ENCODE assay signal across 8 mouse cellular contexts in genomic region chr1:60158411-60158810, GRCm38 (mm10). TPM values are rescaled to one million over a fixed set of nuclear protein-coding genes. Genes with fewer than 3 reads are reported as not detected.
A peak's percentile ranks its signal among the peaks of the same experiment; 100 is the strongest.
DNase-seq lines count a peak whose midpoint lies in the region; ATAC-seq and TF ChIP-seq lines count a peak whose summit lies in the region.

No protein-coding gene starts in this region.

- H3K4me2 ChIP-seq in liver, postnatal 0 days (ENCODE audit: low read depth, low read length): peak overlapping the region; percentile 32
- no peak overlapping the region for H3K4me2 ChIP-seq in liver, embryonic 12.5 days
- peak overlapping the region; percentile 14; the same call in 1 of the 2 replicates for H3K4me2 ChIP-seq in heart, embryonic 16.5 days (ENCODE audit: low read depth, low read length)
- no peak overlapping the region for H3K4me2 ChIP-seq in lung, postnatal 0 days (replicated peaks; ENCODE audit: low read depth, low read length)
- H3K4me2 ChIP-seq in hindbrain, embryonic 14.5 days (replicated peaks): no peak overlapping the region

- no peak overlapping the region for H3K4me3 ChIP-seq in liver, postnatal 0 days (ENCODE audit: low read depth, low read length)
- H3K4me3 ChIP-seq in liver, embryonic 12.5 days: no peak overlapping the region
- H3K4me3 ChIP-seq in brown adipose tissue, adult 24 weeks (ENCODE audit: insufficient read depth, low read depth, low read length): peak overlapping the region; percentile 45
- H3K4me3 ChIP-seq in heart, embryonic 16.5 days (ENCODE audit: low read length): no peak overlapping the region
- H3K4me3 ChIP-seq in lung, postnatal 0 days (ENCODE audit: low read depth, low read length): no peak overlapping the region
- no peak overlapping the region for H3K4me3 ChIP-seq in hindbrain, embryonic 14.5 days (replicated peaks; ENCODE audit: low read length)

- H3K27me3 ChIP-seq in liver, postnatal 0 days (ENCODE audit: insufficient read depth, low read length): no peaks in the 10 kb centered on the region
- no peaks in the 10 kb centered on the region for H3K27me3 ChIP-seq in liver, embryonic 12.5 days (replicated peaks)
- no peaks in the 10 kb centered on the region for H3K27me3 ChIP-seq in heart, embryonic 16.5 days (ENCODE audit: control insufficient read depth, insufficient read depth, low read length)
- no peaks in the 10 kb centered on the region for H3K27me3 ChIP-seq in lung, postnatal 0 days (replicated peaks; ENCODE audit: insufficient read depth, low read length)
- H3K27me3 ChIP-seq in hindbrain, embryonic 14.5 days (ENCODE audit: control insufficient read depth, insufficient read depth, low read length): no peaks in the 10 kb centered on the region

- no peak overlapping the region for H3K9ac ChIP-seq in liver, postnatal 0 days (replicated peaks)
- no peak overlapping the region for H3K9ac ChIP-seq in liver, embryonic 12.5 days
- H3K9ac ChIP-seq in heart, embryonic 16.5 days (ENCODE audit: low read length): no peak overlapping the region
- H3K9ac ChIP-seq in lung, postnatal 0 days (replicated peaks; ENCODE audit: low read depth): no peak overlapping the region
- H3K9ac ChIP-seq in hindbrain, embryonic 14.5 days: no peak overlapping the region

- DNase-seq in liver, postnatal 0 days: peak; percentile 29
- DNase-seq in MN1 (ENCODE audit: low spot score): peak; percentile 34
- DNase-seq in lung, postnatal 0 days (ENCODE audit: low spot score): peak; percentile 76
- peak; percentile 30 to 51 for DNase-seq in thymus, postnatal 10 days (ENCODE audit: low spot score in 2 of 2)
- no peak for DNase-seq in hindbrain, embryonic 14.5 days (ENCODE audit: low spot score)

- no peaks in the 10 kb centered on the region for H3K9me3 ChIP-seq in liver, postnatal 0 days (ENCODE audit: low read length)
- H3K9me3 ChIP-seq in liver, embryonic 12.5 days (replicated peaks): no peaks in the 10 kb centered on the region
- no peaks in the 10 kb centered on the region for H3K9me3 ChIP-seq in heart, embryonic 16.5 days (replicated peaks; ENCODE audit: control insufficient read depth, low read length)
- H3K9me3 ChIP-seq in lung, postnatal 0 days (ENCODE audit: low read length): no peaks in the 10 kb centered on the region
- H3K9me3 ChIP-seq in hindbrain, embryonic 14.5 days (ENCODE audit: control insufficient read depth, low read length): no peaks in the 10 kb centered on the region

- peak; percentile 67 for TF ChIP-seq CTCF in liver, postnatal 0 days (IDR thresholded peaks at IDR 0.05; ENCODE audit: low read depth)
- peak; percentile 75 for TF ChIP-seq CTCF in lung, postnatal 0 days (IDR thresholded peaks at IDR 0.05)

- no peaks in the 10 kb centered on the region for H3K4me1 ChIP-seq in liver, postnatal 0 days (ENCODE audit: insufficient read depth)
- H3K4me1 ChIP-seq in liver, embryonic 12.5 days: no peaks in the 10 kb centered on the region
- no peaks in the 10 kb centered on the region for H3K4me1 ChIP-seq in brown adipose tissue, adult 24 weeks (ENCODE audit: control insufficient read depth, insufficient read depth, insufficient read length, low read length)
- H3K4me1 ChIP-seq in heart, embryonic 16.5 days (ENCODE audit: control insufficient read depth, insufficient read depth, low read length): no peaks in the 10 kb centered on the region
- H3K4me1 ChIP-seq in lung, postnatal 0 days (ENCODE audit: insufficient read depth, low read depth, low read length): no peaks in the 10 kb centered on the region
- H3K4me1 ChIP-seq in hindbrain, embryonic 14.5 days (replicated peaks; ENCODE audit: control insufficient read depth, insufficient read depth, low read length): no peaks in the 10 kb centered on the region

- no peak for TF ChIP-seq EP300 in liver, postnatal 0 days (IDR thresholded peaks at IDR 0.05; ENCODE audit: low read depth)
- TF ChIP-seq EP300 in lung, postnatal 0 days (IDR thresholded peaks at IDR 0.05): no peak

- no peaks in the 10 kb centered on the region for H3K36me3 ChIP-seq in liver, postnatal 0 days (replicated peaks; ENCODE audit: insufficient read depth, low read length)
- H3K36me3 ChIP-seq in liver, embryonic 12.5 days: no peaks in the 10 kb centered on the region
- no peaks in the 10 kb centered on the region; the same call in 1 of the 2 replicates for H3K36me3 ChIP-seq in heart, embryonic 16.5 days (ENCODE audit: control insufficient read depth, insufficient read depth)
- no peaks in the 10 kb centered on the region for H3K36me3 ChIP-seq in lung, postnatal 0 days (ENCODE audit: insufficient read depth, low read length)
- no peaks in the 10 kb centered on the region for H3K36me3 ChIP-seq in hindbrain, embryonic 14.5 days (replicated peaks; ENCODE audit: control insufficient read depth, insufficient read depth)

- ATAC-seq in liver, postnatal 0 days: no peak
- ATAC-seq in liver, embryonic 12.5 days: no peak
- ATAC-seq in heart, embryonic 16.5 days (replicated peaks; ENCODE audit: extremely low read depth, insufficient read depth, low FRiP score): no peak
- ATAC-seq in lung, postnatal 0 days: peak; percentile 62
- no peak for ATAC-seq in hindbrain, embryonic 14.5 days (ENCODE audit: low FRiP score)

- no peak overlapping the region for H3K27ac ChIP-seq in liver, postnatal 0 days (ENCODE audit: low read depth)
- no peak overlapping the region for H3K27ac ChIP-seq in liver, embryonic 12.5 days
- 0 out of 2 replicates have a peak overlapping the region, but pooled peaks have one; percentile 27 for H3K27ac ChIP-seq in brown adipose tissue, adult 24 weeks (replicated peaks; ENCODE audit: low read depth, low read length)
- H3K27ac ChIP-seq in heart, embryonic 16.5 days (ENCODE audit: low read length): no peak overlapping the region
- H3K27ac ChIP-seq in lung, postnatal 0 days (ENCODE audit: low read length): no peak overlapping the region
- no peak overlapping the region for H3K27ac ChIP-seq in hindbrain, embryonic 14.5 days

- WGBS in liver, postnatal 0 days (ENCODE audit: insufficient replicate concordance): 46% methylated on average over 3 of the region's 3 CpGs
- WGBS in liver, embryonic 12.5 days (ENCODE audit: insufficient replicate concordance): 48% methylated on average over 3 of the region's 3 CpGs
- WGBS in heart, embryonic 16.5 days: 42% methylated on average over 3 of the region's 3 CpGs
- WGBS in lung, postnatal 0 days: 40% methylated on average over 3 of the region's 3 CpGs
- 67% methylated on average over 3 of the region's 3 CpGs for WGBS in hindbrain, embryonic 14.5 days

RNA-seq across cellular contexts. Expression of gene Nbeal1, which starts 22.0 kb away (rescaled TPM):
- 2.1 and 2.6 TPM in 2 replicates for polyA plus RNA-seq in liver, postnatal 0 days (2015; fragmentation: Nextera tagmentation; extraction: Ambion mirVana)
- 2.5 and 2.7 TPM in 2 replicates for polyA plus RNA-seq in liver, embryonic 12.5 days (2016; fragmentation: Nextera tagmentation; extraction: Ambion mirVana)
- polyA plus RNA-seq in brown adipose tissue, adult 24 weeks (2012; ENCODE audit: insufficient read depth, insufficient read length, missing spikeins): 8.3 and 8.4 TPM in 2 replicates
- polyA plus RNA-seq in heart, embryonic 16.5 days (2015; fragmentation: Nextera tagmentation; extraction: Ambion mirVana): 6.4 and 8.1 TPM in 2 replicates
- 11.8 and 15.6 TPM in 2 replicates for polyA plus RNA-seq in lung, postnatal 0 days (2015; fragmentation: Nextera tagmentation; extraction: Ambion mirVana)
- polyA plus RNA-seq in hindbrain, embryonic 14.5 days (2014; fragmentation: Nextera tagmentation; extraction: Ambion mirVana): 10.3 and 13.4 TPM in 2 replicates

RNA-seq across cellular contexts. Expression of gene Wdr12, which starts 60.0 kb away (rescaled TPM):
- 23.3 and 23.8 TPM in 2 replicates for polyA plus RNA-seq in liver, postnatal 0 days (2015; fragmentation: Nextera tagmentation; extraction: Ambion mirVana)
- 69.1 and 70.1 TPM in 2 replicates for polyA plus RNA-seq in liver, embryonic 12.5 days (2016; fragmentation: Nextera tagmentation; extraction: Ambion mirVana)
- 11.2 and 11.6 TPM in 2 replicates for polyA plus RNA-seq in brown adipose tissue, adult 24 weeks (2012; ENCODE audit: insufficient read depth, insufficient read length, missing spikeins)
- polyA plus RNA-seq in heart, embryonic 16.5 days (2015; fragmentation: Nextera tagmentation; extraction: Ambion mirVana): 31.0 and 35.3 TPM in 2 replicates
- polyA plus RNA-seq in lung, postnatal 0 days (2015; fragmentation: Nextera tagmentation; extraction: Ambion mirVana): 10.5 and 15.3 TPM in 2 replicates
- polyA plus RNA-seq in hindbrain, embryonic 14.5 days (2014; fragmentation: Nextera tagmentation; extraction: Ambion mirVana): 46.3 and 53.8 TPM in 2 replicates

Comparison
In these comparisons a context has a peak if more than half of its experiments do, and no peak if none do; other contexts are left out.
1. H3K4me2 ChIP-seq: peak in liver, postnatal 0 days (single experiment) and heart, embryonic 16.5 days (single experiment); none in liver, embryonic 12.5 days (single experiment), lung, postnatal 0 days (single experiment) and hindbrain, embryonic 14.5 days (single experiment).